Mouse (Mus musculus): ENCODE results near the gene Magoh.

Magoh gene

DNA sequence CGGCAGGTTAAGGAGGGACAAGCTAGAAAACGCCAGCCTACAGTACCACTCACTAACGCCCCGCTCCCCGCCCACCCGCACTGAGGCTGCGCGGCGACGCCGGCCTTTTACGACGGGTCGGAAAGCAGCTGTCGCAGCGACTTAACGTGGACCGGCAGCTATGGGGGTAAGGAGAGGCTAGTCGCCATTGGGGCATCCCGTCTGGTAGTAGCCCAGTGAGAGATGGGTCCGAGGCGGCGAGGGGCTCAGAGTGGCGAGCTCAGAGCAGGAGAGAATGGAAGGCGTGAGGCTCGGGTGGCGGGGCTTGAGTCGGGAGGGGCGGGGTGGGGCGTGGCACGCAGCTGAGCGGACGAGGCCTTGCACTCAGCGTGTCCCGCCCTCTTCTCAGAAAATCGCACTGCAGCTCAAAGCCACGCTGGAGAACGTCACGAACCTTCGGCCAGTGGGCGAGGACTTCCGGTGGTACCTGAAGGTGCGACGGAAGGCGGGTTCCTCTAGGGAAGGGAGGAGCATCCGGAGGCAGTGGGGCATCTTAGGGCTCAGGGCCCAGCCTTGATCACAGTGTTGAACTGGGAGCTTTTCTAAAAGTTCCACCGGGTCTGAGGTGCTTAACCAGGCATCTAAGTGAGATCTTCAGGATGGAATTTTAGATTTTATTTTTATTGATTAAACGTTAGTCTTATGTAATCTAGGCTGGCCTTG lies 10.3 kb downstream of the Magoh start, which contains the start of gene 0610037L13Rik:
TSS of gene 0610037L13Rik (plus strand) at position 83 of the 702 bp plus-strand sequence.
- CTCF ChIA-PET = interaction anchor here (0.5 kb wide), 1 partner anchor 191 kb away, joined by 4 read pairs; no protein-coding TSS in a partner anchor

- CTCF ChIA-PET = no interaction called here
These were observed 13.1 kb downstream of the Magoh start for GRCm38 (mm10) chr4:107892663-107893062.

DNA sequence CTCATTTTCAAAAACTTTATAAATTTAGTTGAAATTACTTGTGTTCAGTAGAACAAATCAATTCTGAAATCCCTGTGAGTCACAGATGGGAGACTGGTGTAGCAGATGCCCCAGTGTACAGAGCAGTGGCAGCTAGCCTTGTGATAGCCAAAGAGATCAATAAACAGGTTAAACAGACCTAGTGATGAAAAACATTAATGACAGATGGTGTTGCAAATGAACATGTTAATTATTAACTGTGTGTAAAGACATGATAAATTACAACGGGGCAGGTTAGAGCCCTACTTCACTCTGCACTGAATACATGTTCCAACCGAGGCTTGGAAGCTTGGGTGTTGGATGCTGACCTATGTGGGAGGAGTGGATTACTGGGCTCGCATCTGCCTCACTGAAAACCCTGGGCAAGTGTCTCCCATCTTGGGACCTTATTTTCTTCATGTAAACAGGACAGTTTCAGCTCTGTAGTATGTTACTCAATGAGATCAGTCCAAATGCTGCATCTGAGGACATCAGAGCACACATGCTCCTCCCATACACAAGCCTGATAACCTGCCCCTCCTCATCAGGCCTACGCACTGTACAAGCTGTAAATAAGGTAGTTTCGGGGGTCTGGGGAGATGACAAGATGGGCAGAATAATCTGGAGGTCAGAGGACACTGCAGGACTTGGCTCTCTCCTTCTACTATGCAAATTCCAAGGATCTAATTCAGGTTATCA lies 19.8 kb downstream of the Magoh start:
- CTCF ChIA-PET = no interaction called here

DNA sequence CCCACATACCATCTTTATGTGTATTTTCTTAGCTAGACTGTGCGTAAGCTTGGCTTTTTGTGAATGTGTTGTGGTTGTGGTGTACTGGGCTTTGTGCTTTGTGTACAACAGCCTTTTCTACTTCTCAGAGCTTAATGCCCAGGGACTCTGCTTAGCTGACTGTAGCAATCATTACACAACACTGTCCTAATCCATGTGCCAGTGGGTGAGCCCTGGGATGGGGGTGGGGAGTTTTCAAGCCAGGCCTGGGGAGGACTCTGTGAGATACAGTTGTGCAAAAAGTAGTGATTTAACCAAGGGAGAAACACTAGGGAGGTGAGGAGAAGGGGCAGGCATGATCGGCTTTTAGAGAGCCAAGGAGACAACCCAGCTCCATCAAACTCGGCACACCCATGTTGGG lies 20.7 kb downstream of the Magoh start:
- CTCF ChIA-PET = no interaction called here

DNA sequence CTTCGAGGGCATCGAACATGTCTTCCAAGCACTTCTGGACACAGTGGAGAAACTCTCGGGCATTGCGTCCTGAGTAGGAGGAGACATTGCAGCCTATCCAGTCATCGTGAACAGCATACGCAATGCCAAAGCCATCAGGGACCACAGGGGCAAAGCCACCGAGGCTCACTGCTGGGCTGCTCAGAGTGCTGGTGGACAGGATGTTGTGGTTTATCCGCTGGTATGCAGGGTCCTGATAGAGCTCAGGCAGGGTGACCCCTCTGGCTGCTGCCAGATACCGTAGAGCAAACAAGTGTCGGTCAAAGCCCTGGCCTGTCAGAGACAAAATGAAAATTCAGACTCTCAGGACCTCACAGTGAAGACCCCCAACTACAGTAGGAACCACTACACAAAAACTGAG lies 24.7 kb downstream of the Magoh start:
- CTCF ChIA-PET = no interaction called here

DNA sequence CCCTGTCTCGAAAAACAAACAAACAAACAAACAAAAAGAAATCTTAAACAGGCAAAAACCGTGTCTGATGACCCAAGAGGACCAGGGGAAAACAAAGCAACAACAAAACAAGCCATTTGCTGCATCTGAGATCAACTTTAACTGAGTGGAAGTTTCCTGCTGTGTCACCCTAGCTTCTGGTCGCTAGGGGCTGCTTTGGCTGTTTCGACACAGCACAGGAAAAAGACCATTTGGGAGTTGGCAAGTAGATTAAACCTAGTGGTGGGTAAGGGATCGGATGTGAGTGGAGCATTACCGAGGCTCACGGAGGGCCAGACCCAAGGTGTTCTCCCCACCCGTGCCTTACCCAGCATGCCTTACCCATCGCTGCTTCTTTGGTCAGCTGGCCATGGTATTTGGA lies 27.0 kb downstream of the Magoh start:
- CTCF ChIA-PET = interaction anchor here (0.6 kb wide), 1 partner anchor 1091 kb away, joined by 4 read pairs; no protein-coding TSS in a partner anchor

DNA sequence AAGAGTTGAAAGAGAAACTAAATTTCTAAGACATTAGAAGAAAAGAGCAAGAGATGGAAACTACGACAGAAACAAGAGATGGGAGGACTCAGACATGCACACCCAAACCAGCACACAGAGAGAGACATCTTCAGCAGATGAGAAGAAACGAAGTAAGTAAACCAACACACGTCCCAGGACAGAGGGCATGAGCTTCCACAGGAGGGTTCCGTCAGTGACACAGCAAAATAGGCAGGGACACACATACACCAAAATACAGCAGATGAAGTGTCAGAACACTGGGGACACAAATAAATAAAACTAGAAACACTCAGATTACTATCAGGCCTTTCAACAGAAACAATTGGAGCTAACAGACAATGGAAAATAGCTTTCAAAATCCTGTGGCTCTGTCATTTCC lies 30.5 kb downstream of the Magoh start:
- CTCF ChIA-PET = no interaction called here

DNA sequence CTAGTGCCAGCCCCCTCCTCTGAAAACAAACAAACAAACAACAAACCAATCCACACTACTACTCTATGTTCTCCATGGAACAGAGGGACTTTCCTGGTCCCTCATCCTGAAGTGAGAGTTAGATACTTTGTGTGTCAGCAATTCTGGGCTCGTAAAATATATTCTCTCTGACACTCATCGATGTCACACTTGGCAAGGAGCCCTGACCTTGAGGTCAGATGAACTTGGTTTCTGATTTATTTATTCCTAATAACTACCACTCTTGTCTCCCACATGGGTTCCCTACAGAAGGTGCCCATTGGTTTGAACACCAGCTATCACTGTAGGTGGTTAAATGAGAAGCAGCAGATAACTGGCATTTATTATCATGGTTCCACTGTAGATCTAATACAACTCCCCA lies 40.8 kb downstream of the Magoh start:
- CTCF ChIA-PET = no interaction called here

DNA sequence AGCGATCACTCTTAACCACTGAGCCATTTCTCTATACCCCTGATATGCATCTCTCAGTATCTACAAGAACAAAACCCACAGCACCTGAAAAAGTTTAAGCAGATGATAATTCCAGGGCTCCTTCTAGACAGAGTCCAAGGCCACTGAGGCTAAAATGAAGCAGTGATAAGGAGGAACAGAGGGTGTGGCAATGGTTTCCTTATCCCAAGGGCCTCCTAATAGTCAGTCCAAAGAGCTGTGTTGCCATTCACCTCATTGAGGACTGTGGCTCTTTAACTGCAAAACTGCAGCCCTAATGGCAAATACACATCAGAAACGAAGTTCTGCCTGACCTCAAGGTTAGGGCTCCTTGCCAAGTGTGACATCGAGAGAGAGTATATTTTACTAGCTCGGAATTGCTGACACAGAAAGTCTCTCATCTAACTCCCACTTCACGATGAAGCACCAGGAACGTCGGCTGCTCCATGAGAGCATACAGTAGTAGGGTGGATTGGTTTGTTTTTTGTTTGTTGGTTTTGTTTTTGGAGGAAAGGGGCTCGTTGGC lies 41.7 kb downstream of the Magoh start:
- CTCF ChIA-PET = no interaction called here

DNA sequence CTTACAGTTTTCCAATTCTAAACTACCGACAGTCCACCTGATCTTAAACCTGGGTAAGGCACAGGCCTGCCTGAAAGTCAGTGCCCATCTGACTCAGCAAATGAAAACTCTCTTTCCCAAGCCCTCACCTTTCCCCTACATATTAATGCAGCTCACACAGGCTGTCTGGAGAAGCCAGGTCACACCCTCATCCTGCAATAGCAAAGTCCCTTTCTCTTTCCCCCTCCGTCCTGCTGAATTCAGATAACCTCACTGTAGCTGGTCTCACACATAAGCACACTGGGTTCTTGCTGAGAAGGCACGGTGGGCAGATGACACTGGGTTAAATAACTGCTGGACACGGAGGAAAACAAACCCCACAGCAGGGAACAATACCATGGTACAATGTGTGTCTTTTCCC lies 42.4 kb downstream of the Magoh start:
- CTCF ChIA-PET = no interaction called here

DNA sequence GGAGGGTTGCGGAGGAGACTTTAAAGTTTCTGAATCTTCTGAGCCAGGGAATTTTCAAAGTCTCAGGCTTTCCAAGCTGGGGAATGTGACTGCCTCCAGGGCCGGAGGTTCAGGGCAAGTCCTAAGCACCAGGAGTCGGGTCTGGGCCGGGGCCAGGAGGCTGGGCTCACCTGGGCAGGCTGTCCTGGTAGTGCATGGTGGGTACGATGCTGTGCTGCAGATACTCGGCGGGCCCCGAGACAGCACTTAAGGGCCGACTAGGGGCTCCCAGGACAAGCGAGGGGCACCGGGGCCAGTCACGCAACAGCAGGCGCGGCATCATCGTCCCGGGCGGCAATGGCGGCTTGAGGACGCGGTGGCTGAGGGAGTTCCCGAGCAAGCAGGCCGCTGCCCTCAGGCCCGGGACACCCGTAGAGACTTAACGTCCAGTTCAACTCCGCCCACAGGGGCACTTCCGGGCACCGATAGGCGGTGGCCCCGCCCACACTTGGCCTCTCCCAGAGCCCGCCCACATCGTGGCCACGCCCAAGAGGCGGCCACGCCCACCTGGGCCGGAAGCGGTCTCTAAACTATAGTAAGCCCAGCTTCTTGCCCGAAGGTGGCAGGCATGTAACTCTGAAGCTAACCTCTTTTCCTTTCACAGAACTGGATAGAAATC lies 43.7 kb downstream of the Magoh start, which contains the start of gene Cpt2:
TSS of gene Cpt2 (minus strand) at position 466 of the 658 bp plus-strand sequence.
- CTCF ChIA-PET = no interaction called here

DNA sequence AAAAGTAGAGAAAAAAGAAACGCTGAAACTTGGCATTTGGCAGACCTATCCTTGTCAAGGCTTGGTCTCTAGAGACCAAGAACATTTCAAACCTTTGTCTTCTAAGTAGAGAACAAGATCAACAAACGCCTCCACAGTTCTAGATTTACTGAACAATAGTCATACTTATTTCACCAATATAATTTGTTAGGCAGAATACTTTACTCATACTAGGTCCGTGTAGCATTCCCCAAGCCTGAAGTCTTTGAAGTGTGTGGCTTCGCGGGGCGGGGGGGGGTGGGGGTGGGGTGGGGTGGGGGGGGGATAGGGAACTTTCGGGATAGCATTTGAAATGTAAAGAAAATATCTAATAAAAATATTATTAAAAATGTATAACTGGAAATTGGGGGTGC lies 44.2 kb downstream of the Magoh start:
- CTCF ChIA-PET = no interaction called here

DNA sequence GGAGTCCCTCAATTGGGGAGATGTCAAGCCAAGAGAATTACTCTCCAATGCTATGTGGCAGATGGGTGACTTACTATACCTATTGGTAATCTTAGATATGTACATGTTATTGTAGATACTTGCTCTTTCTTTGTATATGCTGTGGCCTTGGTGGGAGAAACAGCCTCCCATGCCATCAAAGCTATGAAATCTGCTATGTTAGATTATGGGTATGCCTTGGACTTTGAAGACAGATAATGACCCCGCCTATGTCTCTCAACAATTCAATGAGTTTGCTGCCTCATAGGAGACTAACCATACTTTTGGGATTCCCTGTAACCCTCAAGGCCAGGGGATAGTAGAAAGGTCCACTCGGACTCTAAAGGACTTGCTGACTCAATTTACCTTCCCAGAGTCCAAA lies 48.7 kb downstream of the Magoh start:
- CTCF ChIA-PET = no interaction called here

- CTCF ChIA-PET = no interaction called here
These were observed 49.2 kb downstream of the Magoh start for GRCm38 (mm10) chr4:107928726-107929125.

- CTCF ChIA-PET = no interaction called here
These were observed 51.9 kb downstream of the Magoh start for GRCm38 (mm10) chr4:107931453-107931852.

- CTCF ChIA-PET = no interaction called here
These were observed 53.7 kb downstream of the Magoh start for GRCm38 (mm10) chr4:107933239-107933638.

DNA sequence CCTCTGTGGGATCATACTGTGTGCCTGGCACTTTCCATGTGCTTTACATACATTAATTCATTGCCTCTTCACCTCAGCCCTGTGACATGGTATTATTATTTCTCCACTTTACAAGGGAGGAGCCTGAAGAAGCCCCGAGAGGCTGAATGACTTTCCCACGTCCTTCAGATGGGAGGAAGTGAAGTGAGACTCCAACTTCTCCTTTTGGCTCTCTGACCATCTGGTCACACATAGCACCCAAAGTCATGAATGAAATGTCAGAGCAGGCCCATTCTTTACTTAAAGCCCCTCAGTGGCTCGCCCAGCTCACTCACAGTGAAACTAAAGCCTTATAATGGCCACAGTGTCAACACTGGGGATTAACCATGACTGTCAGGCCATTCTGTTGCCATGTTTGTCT lies 55.7 kb downstream of the Magoh start:
- CTCF ChIA-PET = interaction anchor here (0.6 kb wide), 1 partner anchor 309 kb away, joined by 20 read pairs; no protein-coding TSS in a partner anchor

Data from spleen, embryonic (tissue).